Mouse (Mus musculus): Measurements from ENCODE around the gene Gatad2b.

DNA sequence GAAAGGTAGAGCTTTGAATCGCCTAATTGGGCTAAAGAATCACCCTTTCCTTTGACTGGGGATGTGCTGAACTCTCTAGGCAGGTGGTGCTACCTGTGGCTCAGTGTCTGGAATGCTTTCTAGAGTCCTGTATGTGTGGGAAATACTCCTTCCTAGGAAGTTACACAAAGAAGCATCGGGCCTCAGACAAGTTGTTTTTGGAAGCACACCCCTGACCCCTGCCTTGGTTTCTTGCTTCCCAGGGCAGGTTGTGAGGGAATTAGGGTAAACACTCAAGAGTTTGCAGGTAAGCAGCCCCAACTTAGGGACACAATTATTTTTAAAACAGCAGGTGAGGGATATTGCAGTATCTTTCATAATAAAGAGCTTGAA, 37.8 kb upstream of the Gatad2b start:
- TF ChIP-seq GATA1 (IDR thresholded peaks at IDR 0.05; ENCODE audit: borderline replicate concordance, low read length): no peak
- no peak for TF ChIP-seq FLI1 (IDR thresholded peaks at IDR 0.05; ENCODE audit: low read length)
